Mouse (Mus musculus) C2C12 (cell line): ENCODE results near the gene Ubac2.

Experiments
- CTCF ChIP-seq: IDR thresholded peaks from one replicate; pipeline ENCODE4 v1.5.1; 2011; ENCODE audit not compliant: control insufficient read depth, insufficient read depth, insufficient read length
- MYOG ChIP-seq: IDR thresholded peaks from one replicate; pipeline ENCODE4 v1.6.1; 2011; ENCODE audit not compliant: control insufficient read depth, insufficient read length; ENCODE audit errors: extremely low read depth

DNA sequence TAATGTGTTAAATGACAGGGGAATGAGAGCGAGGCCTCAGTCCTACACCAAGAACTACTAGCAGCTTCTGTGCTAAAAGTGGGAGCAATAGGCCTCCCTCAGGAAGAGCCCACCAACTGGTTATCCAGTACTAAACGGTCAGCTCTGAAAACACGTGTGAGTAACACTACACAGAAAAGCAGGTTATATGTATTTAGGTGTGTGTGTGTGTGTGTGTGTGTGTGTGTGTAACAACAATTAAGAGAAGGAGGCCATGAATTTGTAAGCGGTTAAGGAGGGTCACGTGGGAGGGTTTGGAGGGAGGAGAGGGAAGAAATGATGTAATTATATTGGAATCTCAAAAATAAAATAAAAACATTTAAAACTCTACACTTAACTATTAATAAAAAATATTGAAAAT is 36.7 kb downstream of the Ubac2 start:
- TF ChIP-seq CTCF (no peak), MYOG (no peak)
